Mouse (Mus musculus) retina, adult 2 months (tissue): ENCODE measurements around the gene Ier3.

Experiments
- DNase-seq: peaks from one replicate; pipeline ENCODE4 v3.0.0-alpha.2; 2012; ENCODE audit warnings: low read depth, low spot score

Gene Ier3

DNA sequence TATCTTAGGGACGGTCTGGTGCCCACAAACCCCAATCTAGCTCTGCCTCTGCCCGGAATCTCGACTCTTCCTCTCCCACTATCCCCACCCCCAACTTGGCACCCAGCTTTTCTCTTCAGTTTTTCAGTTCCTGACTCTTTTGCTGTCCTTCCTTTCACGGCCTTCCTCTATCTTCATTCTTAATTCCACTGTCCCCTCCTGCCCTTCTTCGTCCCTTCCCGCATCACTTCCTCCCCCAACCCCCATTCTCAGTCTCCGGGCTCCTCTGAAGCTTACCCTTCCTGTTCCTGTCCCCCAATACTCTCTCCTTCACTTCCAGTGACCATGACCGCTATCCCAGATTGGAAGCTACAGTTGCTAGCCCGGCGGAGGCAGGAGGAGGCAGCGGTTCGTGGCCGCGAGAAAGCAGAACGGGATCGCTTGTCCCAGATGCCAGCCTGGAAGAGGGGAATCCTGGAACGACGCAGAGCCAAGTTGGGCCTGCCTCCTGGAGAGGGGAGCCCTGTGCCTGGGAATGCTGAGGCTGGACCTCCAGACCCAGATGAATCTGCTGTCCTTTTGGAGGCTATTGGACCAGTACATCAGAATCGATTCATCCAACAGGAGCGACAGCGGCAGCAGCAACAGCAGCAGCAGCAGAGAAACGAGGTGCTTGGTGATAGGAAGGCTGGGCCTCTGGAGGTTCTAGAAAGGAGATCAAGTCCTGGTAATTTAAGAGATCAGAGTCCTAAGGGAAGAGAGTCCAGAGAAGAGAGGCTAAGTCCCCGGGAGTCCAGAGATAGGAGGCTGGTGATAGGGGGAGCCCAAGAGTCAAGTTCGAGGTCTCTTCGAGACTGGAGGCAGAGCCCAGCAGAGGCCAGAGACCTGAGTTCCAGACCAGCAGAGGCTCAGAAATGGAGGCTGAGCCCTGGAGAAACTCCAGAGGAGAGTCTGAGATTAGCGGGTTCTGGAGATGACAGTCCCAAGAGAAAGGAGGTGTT lies 45.7 kb downstream of the Ier3 start:
- DNase-seq, result no peak

DNA sequence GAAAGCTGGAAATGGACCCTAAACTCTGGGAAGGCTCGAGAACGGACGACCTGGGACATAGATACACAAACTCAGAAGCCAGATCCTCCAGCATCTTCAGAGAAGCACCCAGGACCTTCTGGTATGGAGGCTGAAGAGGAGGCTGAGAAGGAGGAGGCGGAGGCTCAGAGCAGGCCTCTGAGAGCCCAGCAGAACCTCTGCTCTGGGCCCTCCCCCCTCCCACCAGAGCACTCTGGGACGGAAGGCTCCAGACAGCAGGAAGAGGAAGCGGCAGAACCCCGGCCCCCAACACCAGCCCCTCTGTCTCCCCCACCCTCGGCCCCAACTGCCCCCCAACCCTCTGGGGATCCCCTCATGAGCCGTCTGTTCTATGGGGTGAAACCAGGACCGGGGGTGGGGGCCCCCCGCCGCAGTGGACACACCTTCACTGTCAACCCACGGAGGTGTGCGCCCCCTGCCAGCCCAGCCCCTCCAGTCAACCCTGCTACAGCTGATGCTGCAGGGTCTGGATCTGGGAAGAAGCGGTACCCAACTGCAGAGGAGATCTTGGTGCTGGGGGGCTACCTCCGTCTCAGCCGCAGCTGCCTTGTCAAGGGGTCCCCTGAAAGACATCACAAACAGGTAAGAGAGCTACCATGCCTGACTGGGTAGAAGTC lies 46.8 kb downstream of the Ier3 start:
- no peak for DNase-seq

DNA sequence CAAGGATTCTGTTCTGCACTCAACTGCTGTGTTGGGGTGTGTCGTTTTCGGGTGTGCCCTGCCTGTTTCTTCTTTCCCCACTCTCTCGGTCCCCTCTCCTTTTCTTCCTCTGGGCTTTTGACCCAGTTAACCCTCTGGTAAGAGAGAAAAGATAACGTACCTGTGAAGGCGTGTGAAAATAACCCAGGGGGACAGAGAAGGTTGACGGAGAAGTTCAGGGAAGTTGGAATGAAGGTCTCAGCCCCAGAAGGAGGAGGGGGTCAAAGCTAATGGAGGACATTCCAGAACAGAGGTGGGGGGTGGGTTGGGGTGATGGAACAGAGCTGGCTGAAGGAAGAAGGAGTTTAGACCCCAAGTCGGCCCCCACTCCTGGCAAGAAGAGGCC lies 47.5 kb downstream of the Ier3 start:
- no peak for DNase-seq

DNA sequence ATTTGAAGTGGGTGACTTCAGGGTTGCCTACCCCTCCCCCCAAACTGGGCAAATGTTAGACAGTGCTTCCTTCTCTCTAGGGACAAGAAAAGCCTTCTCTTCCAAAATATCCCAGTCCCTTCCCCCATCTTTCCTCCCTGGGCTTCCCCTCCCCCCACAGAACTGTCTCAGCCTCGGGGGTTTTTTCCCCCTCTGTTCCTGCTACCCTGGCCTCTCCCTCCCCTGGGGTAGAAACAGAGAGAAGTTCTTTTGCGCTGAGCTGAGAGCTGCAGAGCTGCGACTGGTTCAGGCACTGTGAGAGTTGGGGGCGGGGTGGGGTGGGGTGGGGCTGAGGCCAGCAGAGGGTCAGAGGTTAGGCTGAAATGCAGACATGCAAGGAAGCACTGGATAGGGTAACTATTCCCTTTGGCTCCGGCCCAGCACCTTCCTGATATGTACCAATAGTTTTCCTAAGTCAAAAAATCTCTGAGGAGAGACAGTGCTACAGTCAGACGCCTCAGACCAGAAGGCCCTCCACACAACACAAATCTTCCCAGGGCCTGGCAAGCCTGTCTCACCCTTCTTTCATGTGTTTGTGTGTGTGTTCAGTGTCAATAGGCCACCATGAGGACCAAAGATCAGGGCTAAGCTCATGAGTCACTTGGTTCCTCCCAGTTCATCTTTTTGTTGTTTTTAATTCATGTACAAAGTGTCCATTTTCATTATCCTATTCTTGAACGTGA lies 48.0 kb downstream of the Ier3 start:
- DNase-seq, result no peak

DNA sequence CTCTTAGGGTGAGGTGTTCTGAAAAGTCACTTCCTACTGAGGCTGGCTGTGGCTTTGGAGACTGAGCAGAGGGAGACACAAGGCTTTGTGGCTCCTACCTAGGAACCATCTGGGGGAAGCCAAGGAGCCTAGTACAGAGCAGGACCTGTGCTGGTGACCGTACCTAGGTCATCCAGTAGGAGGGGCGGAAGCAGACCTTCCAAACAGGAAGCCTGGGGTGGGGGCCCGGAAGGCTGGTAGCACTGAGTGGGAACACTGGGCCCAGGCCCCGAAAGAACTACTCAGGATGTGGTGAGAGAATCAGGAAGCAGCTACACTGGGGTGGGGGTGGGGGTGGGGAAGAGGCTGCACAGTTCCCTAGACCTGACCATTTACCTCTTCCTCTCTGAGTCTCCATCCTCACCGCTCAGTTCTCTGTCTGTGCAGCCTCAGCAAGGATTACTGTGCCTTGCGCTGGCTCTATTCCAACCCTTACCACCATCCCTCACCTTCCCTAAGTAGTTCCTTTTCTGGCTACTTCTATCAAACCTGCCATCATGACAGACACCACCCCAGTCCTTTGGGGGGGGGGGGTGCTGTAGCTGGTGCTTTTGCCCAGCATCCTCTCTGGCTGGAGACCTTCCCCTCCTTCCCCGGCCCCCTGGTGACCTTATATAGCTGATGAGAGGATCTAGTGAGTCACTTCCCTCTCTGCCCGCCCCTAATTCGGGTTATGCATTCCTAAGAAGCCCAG lies 48.8 kb downstream of the Ier3 start:
- no peak for DNase-seq

DNA sequence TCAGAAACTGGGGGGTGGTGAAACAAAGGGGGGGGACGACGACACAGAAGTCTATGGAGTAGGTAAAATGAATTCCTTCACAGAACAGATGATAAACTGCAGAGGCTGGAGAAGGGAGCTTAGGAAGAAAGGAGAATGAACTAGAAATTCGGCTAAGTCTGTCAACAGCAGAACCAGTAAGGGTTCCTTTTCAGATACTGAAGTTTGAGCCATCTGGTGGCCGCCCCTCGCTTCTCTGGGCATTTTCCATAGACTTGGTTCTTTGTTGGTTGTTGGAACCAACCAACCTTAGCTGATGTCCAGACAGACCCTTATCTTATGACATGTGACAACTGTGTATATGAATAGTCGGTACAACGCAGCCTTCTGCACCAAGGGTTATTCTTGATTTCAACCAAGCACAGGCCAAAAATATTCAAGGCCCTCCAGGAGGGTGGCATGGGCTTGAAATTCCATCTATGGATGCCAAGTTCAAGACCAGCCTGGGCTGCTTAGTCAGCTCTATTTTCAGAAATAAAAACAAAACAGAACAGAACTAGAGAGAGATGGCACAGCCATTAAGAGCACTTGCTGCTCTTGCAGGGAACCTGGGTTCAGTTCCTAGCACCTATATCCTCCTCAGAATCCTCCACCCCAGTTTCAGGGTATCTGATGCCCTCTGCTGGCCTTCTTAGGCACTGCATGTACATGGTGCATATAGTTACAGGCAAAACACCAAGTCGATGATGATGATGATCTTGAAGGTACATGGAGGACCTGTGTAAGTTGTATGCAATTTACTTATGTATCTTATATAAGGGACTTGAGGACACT lies 49.6 kb downstream of the Ier3 start:
- DNase-seq, result no peak
